10 mouse cellular contexts compared by ENCODE assay signal in the genomic region with DNA sequence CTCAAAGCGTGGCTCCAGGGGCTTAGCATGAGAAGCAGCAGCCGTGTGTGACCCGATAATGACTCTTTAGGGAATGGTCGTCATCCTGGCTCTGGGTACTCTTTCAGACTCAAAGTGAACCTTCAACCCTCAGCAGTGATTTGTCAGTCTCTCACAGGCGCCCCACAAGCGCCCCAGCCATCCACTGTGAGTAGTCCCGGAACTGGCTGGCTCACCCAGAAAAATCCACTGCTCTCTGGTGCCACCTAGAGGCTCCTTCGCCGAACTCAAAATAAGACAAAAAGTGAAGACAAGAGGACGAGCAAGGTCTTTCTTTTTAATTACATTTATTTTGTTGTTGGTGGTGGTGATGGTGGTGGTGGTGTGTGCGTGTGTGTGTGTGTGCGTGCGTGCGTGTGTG. TPM values are rescaled to one million over a fixed set of nuclear protein-coding genes. Genes with fewer than 3 reads are reported as not detected.
A peak's percentile ranks its signal among the peaks of the same experiment; 100 is the strongest.
DNase-seq lines count a peak whose midpoint lies in the region; ATAC-seq and TF ChIP-seq lines count a peak whose summit lies in the region.
"Had no signal": no experiment of that assay in that cellular context is flagged by ENCODE, and none has a peak within 500 bp of the region (broad histone marks: within the 10 kb centered on the region; RNA-seq: fewer than 3 reads in every experiment).

No protein-coding gene starts in this region.

- H3K36me3 ChIP-seq in kidney, embryonic 15.5 days: no peaks in the 10 kb centered on the region
- no peaks in the 10 kb centered on the region for H3K36me3 ChIP-seq in liver, adult 2 months (ENCODE audit: control insufficient read depth, insufficient read depth, low read length)
- H3K36me3 ChIP-seq in testis, adult 2 months (ENCODE audit: control insufficient read depth, insufficient read depth, low read length): no peaks in the 10 kb centered on the region
- H3K36me3 ChIP-seq: stomach, embryonic 15.5 days had no signal

- no peak for TF ChIP-seq POLR2A in liver, adult 2 months (IDR thresholded peaks at IDR 0.05; ENCODE audit: extremely low read depth, insufficient read depth, low read length)
- no peak for TF ChIP-seq POLR2A in testis, adult 2 months (IDR thresholded peaks at IDR 0.05; ENCODE audit: control insufficient read depth, low read depth, low read length)

- peak overlapping the region; percentile 37; the same call in 1 of the 2 replicates for H3K4me2 ChIP-seq in kidney, embryonic 15.5 days
- H3K4me2 ChIP-seq: stomach, embryonic 15.5 days had no signal

- POLR2A ChIA-PET in Patski (lab: Charles Lee): no interaction called here

- no peak overlapping the region for H3K27ac ChIP-seq in kidney, embryonic 15.5 days
- H3K27ac ChIP-seq in liver, adult 2 months (replicated peaks; ENCODE audit: insufficient read depth, low read depth, low read length): no peak overlapping the region
- no peak overlapping the region for H3K27ac ChIP-seq in testis, adult 2 months (ENCODE audit: control insufficient read depth, insufficient read depth, low read depth, low read length)
- H3K27ac ChIP-seq: stomach, embryonic 15.5 days had no signal

- no peak overlapping the region for H3K9ac ChIP-seq in kidney, embryonic 15.5 days
- no peak overlapping the region for H3K9ac ChIP-seq in liver, adult 2 months (ENCODE audit: low read depth, low read length)
- H3K9ac ChIP-seq: stomach, embryonic 15.5 days had no signal

- no peaks in the 10 kb centered on the region for H3K4me1 ChIP-seq in kidney, embryonic 15.5 days
- H3K4me1 ChIP-seq in liver, adult 2 months (ENCODE audit: control insufficient read depth, insufficient read depth, low read length): no peaks in the 10 kb centered on the region
- H3K4me1 ChIP-seq in testis, adult 2 months (ENCODE audit: control insufficient read depth, insufficient read depth, low read length): peaks cover 9% of the 10 kb centered on the region
- H3K4me1 ChIP-seq: stomach, embryonic 15.5 days had no signal

- peak; percentile 70 for ATAC-seq in Patski
- ATAC-seq in kidney, embryonic 15.5 days (replicated peaks; ENCODE audit: low FRiP score): no peak

- TF ChIP-seq CTCF in Patski (IDR thresholded peaks at IDR 0.05): peak; percentile 78
- peak; percentile 68 for TF ChIP-seq CTCF in liver, adult 2 months (IDR thresholded peaks at IDR 0.05; ENCODE audit: low read depth, low read length)
- peak; percentile 61 for TF ChIP-seq CTCF in testis, adult 2 months (IDR thresholded peaks at IDR 0.05; ENCODE audit: control insufficient read depth, insufficient read depth, insufficient replicate concordance, low read depth, low read length)

- H3K9me3 ChIP-seq in kidney, embryonic 15.5 days (replicated peaks): no peaks in the 10 kb centered on the region
- H3K9me3 ChIP-seq: stomach, embryonic 15.5 days had no signal

- CTCF ChIA-PET in Patski (lab: Charles Lee): interaction anchor here (2.4 kb wide), 1 partner anchor 9 kb away, joined by 6 read pairs; no protein-coding TSS in a partner anchor

- 14% methylated on average over 14 of the region's 14 CpGs for WGBS in kidney, embryonic 15.5 days
- WGBS in liver, adult 2 months: 17% methylated on average over 14 of the region's 14 CpGs

- H3K79me2 ChIP-seq in liver, adult 2 months (ENCODE audit: control insufficient read depth, insufficient read depth, low read length): no peaks in the 10 kb centered on the region

- in situ Hi-C loops in Patski (cut with MboI; ENCODE audit: low pct_unique_long_range_greater_than_20kb): no loop called here

- DNase-seq in 416B (ENCODE audit: low read depth) (peak; percentile 67), Patski (ENCODE audit: low read depth, low spot score) (peak; percentile 10)
- peak; percentile 58 to 68 for DNase-seq in cerebellum, postnatal 36 days
- DNase-seq in gastrocnemius, adult 8-10 months (ENCODE audit: low spot score in 2 of 2): peak; percentile 11 to 35
- DNase-seq in liver, adult 2 months (ENCODE audit: extremely low read depth, low read depth, low spot score): peak; percentile 18
- peak; percentile 68 for DNase-seq in naive thymus-derived CD4-positive, alpha-beta T cell, adult 2 months (ENCODE audit: low read depth)

- no peaks in the 10 kb centered on the region for H3K27me3 ChIP-seq in Patski
- H3K27me3 ChIP-seq in kidney, embryonic 15.5 days: no peaks in the 10 kb centered on the region
- no peaks in the 10 kb centered on the region for H3K27me3 ChIP-seq in liver, adult 2 months (ENCODE audit: control insufficient read depth, insufficient read depth, low read length)
- no peaks in the 10 kb centered on the region for H3K27me3 ChIP-seq in testis, adult 2 months (ENCODE audit: control insufficient read depth, insufficient read depth, low read length)
- H3K27me3 ChIP-seq: stomach, embryonic 15.5 days had no signal

- no peak overlapping the region for H3K4me3 ChIP-seq in kidney, embryonic 15.5 days (replicated peaks)
- no peak overlapping the region for H3K4me3 ChIP-seq in liver, adult 2 months (ENCODE audit: insufficient read depth, low read depth, low read length)
- H3K4me3 ChIP-seq in testis, adult 2 months (ENCODE audit: control insufficient read depth, low read depth, low read length): peak overlapping the region; percentile 62
- H3K4me3 ChIP-seq: erythroblast, embryonic 14.5 days; stomach, embryonic 15.5 days had no signal

RNA-seq across cellular contexts. Expression of gene Rimbp2, which starts 18.0 kb away (rescaled TPM):
- polyA plus RNA-seq in Patski (2021): not detected
- under 1 TPM in 1 of 4 experiments, not detected in 3; 0.12 TPM for total RNA-seq in gastrocnemius, adult 8-10 months (2022)
- polyA plus RNA-seq in kidney, embryonic 15.5 days (2015; fragmentation: Nextera tagmentation; extraction: Ambion mirVana): 0.05 and 0.36 TPM in 2 replicates
- total RNA-seq in liver, adult 2 months (2014; rRNA removed): not detected in 2 replicates
- not detected in 2 replicates for polyA plus RNA-seq in liver, adult 2 months (2012; rRNA removed)
- 1.2 and 1.9 TPM in 2 replicates for polyA plus RNA-seq in testis, adult 2 months (2012; rRNA removed)
- polyA plus RNA-seq: erythroblast, embryonic 14.5 days had no signal

RNA-seq across cellular contexts. Expression of gene Stx2, which starts 37.1 kb away (rescaled TPM):
- polyA plus RNA-seq in Patski (2021): 62.1 TPM
- 1 to 10 TPM; 3.0 to 6.3 (median 5.8) TPM for total RNA-seq in gastrocnemius, adult 8-10 months (2022)
- 35.0 and 36.6 TPM in 2 replicates for polyA plus RNA-seq in kidney, embryonic 15.5 days (2015; fragmentation: Nextera tagmentation; extraction: Ambion mirVana)
- 9.4 and 9.7 TPM in 2 replicates for total RNA-seq in liver, adult 2 months (2014; rRNA removed)
- polyA plus RNA-seq in liver, adult 2 months (2012; rRNA removed): 12.2 and 13.0 TPM in 2 replicates
- polyA plus RNA-seq in testis, adult 2 months (2012; rRNA removed): 51.0 and 52.4 TPM in 2 replicates

RNA-seq across cellular contexts. Expression of gene Ran, which starts 48.6 kb away (rescaled TPM):
- 609 TPM for polyA plus RNA-seq in Patski (2021)
- 10 to 100 TPM; 78.9 to 95.9 (median 82.7) TPM for total RNA-seq in gastrocnemius, adult 8-10 months (2022)
- 657 and 728 TPM in 2 replicates for polyA plus RNA-seq in kidney, embryonic 15.5 days (2015; fragmentation: Nextera tagmentation; extraction: Ambion mirVana)
- total RNA-seq in liver, adult 2 months (2014; rRNA removed): 90.9 and 99.5 TPM in 2 replicates
- polyA plus RNA-seq in liver, adult 2 months (2012; rRNA removed): 46.8 and 50.5 TPM in 2 replicates
- 254 and 277 TPM in 2 replicates for polyA plus RNA-seq in testis, adult 2 months (2012; rRNA removed)

Comparison
In these comparisons a context has a peak if more than half of its experiments do, and no peak if none do; other contexts are left out.
1. DNase-seq: peak in every context shown above with its lines; median percentile 68 in naive thymus-derived CD4-positive, alpha-beta T cell, adult 2 months; 67 in 416B; 63 in cerebellum, postnatal 36 days; 23 in gastrocnemius, adult 8-10 months; 18 in liver, adult 2 months; 10 in Patski.